Mouse (Mus musculus) left cerebral cortex, postnatal 4 days (tissue): Measurements from ENCODE around the gene Lurap1. TPM values are rescaled to one million over a fixed set of nuclear protein-coding genes. Genes with fewer than 3 reads are reported as not detected.
A peak's percentile ranks its signal among the peaks of the same experiment; 100 is the strongest.

ENCODE experiments used
- DNase-seq: peaks from one replicate; pipeline ENCODE4 v3.0.0-alpha.2; 2022
- intact Hi-C: fragments of 180-260 bp; cut with DNase I; formaldehyde crosslinking; loops from one replicate; pipeline ENCODE4 v1.15.1; 2025
- total RNA-seq, 2 experiments: library from RNA; stranded (reverse); gene quantifications; 2 replicates each; pipeline ENCODE4 v1.2.3; 2021

Lurap1 gene
- 10 to 100 TPM; 18.5 to 21.1 TPM for total RNA-seq

DNA sequence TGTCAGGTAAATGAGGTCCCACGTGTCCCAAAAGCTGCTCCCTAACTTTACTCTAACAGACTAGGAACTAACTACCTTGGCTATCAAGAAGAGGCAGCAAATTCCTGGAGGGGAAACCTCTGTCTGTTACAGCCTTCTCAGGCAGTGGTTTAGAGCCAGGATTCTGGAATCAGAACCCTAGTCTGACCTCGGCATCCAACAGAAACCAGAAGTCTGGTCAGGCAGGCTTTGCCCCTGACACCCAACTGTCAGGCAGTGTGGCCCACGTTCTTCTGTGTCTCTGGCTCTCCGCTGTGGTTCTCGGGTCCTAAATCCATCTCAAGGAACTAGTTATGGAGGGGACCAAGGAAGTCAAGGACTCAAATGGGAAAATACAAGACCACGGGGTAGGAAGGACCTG, at the start of gene Lurap1:
Gene Lurap1 (minus strand): TSS at position 101 of the 400 bp plus-strand sequence.
- no peak for DNase-seq
- intact Hi-C loops = no loop called here

DNA sequence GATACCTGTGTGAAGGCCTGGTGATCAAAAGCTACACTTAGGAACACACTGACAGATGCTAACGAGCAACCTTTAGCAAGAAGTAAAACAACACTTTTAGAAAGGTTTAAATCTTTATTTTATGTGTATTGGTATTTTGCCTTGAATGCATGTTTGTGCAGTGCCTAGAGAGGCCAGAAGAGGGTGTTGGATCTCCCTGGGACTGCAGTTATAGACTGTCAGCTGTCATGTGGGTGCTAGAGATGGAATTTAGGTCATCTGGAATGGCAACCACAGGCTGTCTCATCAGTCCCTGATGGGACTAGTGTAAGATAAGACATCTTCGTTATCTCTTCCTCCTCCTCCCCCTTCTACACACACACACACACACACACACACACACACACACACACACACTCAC, 47.3 kb upstream of the Lurap1 start:
- intact Hi-C loops = no loop called here
- no peak for DNase-seq

DNA sequence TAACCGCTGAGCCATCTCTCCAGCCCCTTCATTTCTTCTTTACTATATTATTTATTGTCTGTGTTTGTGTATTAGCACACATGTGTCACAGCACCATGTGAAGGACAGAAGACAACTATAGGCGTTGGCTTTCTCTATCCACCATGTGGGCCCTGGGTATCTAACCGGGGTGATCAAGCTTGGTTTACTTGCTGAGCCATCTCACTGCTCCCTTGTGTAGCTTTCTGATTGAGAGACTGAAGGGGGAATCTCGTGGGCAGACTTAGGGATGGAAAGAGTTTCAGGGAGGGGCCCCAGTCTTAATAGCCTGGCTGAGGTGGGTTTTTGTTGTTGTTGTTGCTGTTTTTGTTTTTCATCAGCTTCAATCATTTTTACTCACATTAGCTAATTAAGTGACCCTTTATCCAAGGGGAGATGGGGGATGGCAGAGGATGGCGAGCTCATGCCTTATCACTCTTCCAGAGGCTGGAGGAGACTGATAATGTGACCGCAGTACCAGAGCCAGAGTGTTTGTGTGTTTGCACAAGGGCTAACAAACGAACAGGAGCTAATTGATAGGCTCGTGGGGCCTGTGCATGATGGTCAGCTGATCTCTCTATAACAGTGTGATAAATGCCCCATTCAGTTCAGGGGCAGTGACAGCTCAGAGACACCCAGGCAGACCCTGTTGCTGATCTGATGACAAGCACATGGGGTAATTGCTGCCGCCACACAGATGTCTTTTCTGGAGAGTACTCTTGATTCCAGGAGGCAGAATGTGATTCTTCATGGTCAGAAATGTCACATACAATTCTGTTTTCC, 42.6 kb upstream of the Lurap1 start:
- DNase-seq = no peak

DNA sequence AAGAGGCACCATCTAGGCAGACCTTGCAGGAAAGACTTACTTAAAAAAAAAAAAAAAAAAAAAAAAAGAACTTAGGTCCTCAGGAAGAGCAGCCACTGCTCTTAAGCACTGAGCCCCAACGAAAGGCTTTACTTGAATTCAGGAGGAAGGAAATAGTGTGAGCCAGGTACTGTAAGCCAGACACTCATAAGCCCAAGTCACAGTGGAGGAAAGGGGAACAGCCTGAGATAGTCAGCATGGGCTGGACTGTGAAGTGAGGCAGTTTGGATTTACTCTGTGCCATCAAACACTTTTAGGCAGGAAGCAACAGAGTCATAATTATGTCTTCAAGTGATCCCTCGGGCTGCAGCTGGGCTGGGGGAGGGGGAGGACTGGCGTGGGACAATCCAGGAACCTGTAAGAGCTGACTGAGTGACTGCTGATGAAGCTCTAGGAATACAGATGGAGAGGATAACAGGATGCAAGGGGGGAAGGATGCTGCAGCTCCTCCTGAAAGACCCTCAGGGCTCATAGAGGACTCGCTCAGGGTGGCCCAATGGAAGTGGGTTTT, 41.2 kb upstream of the Lurap1 start:
- intact Hi-C loops = no loop called here

More for the DNA sequence above, 42.6 kb upstream of the Lurap1 start:
- intact Hi-C loops = no loop called here

DNA sequence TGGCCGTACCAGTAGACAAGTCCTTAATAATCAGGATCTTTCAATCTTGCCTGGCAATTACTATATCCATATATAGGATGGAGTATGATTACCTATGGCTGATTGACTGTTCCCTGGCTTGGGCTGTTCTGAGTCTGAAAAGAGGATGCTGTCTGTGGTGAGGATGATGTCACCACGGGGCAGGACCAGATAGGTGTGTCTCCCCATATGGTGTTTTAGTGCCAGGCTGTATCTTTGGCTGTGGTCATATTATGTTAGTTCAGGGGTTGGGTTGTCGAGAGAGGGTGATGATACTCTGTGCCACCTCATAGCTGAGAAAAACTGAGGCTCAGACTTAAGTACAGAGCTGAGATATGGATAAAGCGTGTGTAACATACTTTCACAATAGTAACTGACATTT, 33.9 kb upstream of the Lurap1 start:
- intact Hi-C loops = no loop called here
- DNase-seq = no peak

More for the DNA sequence above, 41.2 kb upstream of the Lurap1 start:
- no peak for DNase-seq

DNA sequence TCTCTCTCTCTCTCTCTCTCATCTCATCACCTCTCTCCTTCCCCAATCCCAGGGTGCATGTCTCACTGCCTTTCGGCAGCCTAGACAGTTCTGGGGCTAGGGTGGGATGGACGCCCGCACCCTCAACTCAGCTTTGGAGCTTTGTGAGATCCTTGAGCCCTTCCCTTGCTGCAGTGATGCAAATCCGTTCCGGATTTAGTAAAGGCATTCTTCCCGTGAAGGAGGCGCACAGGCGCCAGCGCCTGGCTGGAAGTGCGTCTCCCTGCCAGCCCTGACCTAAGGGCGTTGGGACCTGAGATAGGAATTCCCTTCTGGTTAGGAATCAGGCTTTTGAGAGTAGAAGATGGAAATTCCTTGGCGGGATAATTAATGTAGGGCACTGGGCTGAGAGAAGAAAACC, 31.6 kb upstream of the Lurap1 start:
- no peak for DNase-seq
- intact Hi-C loops = no loop called here

DNA sequence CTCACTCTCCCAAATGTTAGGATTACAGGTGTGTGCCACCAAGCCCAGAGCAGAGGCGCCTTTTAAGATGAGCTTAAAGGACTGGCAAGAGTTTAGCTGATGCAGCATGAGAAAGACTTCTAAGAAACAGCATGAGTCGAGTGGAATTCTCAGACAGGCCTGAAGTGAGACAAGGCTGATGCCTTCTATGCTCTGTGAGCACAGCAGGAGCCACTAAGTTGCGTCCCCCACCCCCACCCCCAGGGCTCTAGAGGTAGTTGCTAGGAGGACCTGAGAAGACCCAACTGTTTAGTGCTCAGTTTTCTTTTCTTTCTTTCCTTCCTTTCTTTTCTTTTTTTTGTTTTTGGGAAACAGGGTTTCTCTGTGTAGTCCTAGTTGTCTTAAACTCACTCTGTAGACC, 30.9 kb upstream of the Lurap1 start:
- intact Hi-C loops = no loop called here
- DNase-seq = no peak

DNA sequence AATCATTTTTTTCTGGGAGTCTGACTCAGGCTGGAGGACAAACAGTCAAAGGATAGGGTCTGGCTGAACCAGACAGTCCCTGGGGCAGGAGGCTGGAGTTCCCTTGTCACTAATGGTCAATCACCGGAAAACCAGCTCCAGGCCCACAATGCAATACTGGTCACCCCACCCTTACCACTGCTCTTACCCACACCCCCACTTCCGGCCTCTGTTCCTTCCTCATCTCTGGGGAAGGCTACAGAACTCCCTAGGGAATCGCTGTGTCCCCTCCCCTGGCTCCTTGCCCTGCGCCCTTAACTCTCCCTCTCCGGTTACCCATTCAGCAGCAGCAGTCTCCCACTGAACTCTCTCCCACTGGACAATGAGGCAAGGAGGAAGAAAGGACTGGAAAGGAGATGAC, 26.0 kb upstream of the Lurap1 start:
- intact Hi-C loops = loop anchor here (10.0 kb wide), 1 partner anchor 108 kb away; no protein-coding TSS in a partner anchor
- peak; percentile 70 for DNase-seq

DNA sequence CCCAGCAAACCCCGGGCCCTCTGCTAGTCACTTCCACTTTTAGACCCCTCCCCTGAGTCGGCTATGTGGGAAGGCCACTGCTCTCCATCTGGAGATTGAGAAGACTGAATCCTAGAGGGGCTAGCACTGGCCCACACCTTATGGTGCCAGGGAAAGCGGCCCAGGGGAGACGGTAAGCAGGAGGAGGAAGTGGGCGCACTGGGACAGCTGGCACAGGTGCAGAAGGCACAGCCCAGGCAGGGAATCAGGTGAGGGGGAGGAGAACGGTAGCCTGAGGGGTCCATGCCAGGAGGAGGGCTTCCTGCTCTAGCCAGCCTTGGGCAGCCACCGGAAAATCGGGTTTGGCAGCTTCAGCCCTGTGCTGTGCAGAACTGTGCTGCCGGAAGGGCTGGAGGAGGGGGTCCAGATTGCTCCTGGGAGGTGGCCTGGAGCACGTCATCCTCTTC, 25.4 kb upstream of the Lurap1 start:
- peak; percentile 97 for DNase-seq
- intact Hi-C loops = loop anchor here (10.0 kb wide), 1 partner anchor 108 kb away; no protein-coding TSS in a partner anchor

DNA sequence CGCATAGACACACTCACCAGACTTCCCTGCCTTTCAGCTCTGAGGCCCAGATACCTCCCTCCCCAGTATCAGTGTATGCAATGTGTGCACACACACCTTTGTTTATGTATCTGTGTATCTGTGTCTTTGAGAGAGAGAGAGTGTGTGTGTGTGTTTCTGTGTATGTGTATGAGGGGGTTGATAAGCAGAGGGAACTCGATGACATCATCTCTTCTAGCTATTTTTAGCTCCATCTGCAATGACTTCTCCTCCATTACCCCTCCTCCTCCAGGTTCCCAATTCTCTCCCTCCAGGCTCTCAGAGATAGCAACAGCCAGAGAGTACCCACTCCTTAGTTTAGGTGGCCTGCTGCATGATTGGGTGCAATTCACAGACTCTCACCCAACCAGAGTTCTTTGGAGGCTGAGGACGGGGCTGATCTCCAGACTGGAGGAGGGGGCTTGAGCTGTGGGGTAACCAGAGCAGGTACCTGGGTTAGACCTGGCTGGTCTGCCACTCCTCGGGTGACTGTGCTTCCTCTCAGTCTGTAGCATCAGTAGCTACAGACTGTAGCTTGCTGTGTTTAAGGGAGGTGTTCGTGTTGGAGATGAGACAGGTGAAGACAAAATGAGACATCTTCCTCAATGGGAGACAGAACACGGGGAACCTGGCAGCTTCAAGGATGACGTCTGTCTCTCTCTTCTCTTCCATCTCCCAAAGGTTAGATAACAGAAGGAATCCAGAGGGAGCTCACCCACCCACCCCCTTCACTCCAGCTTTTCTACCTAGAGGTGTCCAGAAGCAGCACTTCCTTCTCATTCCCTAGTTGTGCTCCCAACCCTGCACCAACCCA, 24.8 kb upstream of the Lurap1 start:
- intact Hi-C loops = loop anchor here (10.0 kb wide), 1 partner anchor 109 kb away; no protein-coding TSS in a partner anchor
- peak; percentile 42 for DNase-seq

DNA sequence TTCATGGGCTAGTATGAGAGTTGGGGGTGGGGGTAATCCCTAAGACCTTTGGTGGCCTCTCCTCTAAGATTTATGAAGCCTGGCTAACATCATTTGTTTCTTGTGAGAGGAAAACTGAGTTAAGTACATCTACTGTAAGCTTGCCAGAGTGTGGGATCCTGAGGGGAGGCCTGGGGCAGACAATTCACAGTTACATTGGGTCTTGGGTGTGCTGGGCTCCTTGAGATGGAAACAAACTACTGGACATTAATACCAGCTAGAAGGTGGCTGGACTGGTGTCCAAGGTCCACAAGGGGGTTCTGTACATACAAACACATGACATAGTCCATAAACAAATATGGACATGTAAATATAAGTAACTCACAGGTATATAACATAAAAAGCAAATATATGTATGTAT, 24.0 kb upstream of the Lurap1 start:
- intact Hi-C loops = loop anchor here (10.0 kb wide), 1 partner anchor 110 kb away; no protein-coding TSS in a partner anchor

DNA sequence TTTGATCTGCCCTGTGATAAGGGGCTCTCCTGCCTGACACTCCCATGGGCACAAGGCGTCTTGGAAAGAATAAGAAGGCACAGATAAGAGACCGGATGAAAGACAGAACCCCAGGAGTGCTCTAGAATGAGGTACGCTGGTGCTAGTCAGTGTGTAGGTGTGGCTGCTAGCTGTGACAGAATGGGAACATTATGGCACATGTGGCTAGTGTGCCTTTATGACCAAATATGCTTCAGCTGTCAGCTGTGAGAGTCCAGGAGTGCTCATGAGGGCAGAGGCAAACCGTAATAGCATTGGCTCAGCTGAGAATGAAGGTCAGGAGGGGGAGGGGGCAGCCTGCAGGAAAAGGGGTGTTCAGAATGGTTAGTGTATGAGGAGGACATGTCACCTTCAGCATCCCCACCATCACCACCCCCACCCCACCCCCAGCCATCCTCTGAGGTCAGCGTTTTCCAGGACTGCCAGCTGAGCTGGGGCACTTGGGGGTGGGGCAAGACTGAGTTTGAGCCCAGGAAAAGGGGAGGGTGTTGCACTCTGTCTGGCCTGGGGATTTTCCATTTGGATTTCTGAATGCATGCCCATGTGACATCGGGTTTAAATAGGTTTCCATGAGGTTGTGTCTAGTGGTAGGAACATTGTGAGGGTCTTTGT, 23.5 kb upstream of the Lurap1 start:
- DNase-seq = no peak
- intact Hi-C loops = loop anchor here (10.0 kb wide), 1 partner anchor 110 kb away; no protein-coding TSS in a partner anchor

More for the DNA sequence above, 24.0 kb upstream of the Lurap1 start:
- no peak for DNase-seq

DNA sequence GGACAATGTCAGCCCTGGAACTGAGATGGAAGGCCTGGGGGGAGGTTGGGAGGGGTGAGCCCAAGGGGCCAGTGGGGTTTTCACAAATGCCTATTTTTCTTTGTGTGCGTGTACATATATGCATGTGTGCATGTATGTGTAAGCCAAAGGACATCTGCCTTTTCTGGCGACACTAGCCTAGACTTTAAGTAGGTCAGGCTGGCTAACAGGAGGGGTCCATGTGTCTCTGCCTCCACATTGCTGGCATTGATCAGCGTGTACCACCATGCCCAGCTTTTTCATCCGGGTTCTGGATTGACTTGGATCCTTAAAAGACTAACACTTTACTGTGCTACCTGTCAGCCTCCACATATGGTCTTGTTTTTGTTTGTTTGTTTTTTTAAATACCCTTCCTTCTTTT, 22.6 kb upstream of the Lurap1 start:
- DNase-seq = no peak
- intact Hi-C loops = loop anchor here (10.0 kb wide), 1 partner anchor 111 kb away; no protein-coding TSS in a partner anchor

DNA sequence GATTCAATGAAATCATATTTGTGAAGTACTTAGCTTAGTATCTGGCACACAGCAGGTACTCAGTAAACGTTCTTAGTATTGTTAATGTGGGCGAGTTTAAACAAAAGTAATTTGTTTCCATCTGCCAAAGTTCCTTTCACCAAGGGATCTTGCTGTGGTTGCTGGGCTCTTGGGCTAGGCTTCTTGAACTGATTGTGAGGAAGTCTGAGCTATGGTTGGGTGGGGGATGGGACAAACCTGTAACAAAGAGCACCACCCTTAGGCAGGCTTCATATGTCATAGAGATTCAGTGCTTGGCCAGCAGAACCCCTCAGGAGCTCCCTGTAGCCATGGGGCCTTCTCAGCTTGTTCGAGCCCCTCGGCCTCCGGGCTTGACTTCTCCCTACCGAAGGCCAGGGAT, 21.9 kb upstream of the Lurap1 start, which contains the start of the genes 1700042G07Rik and Gm49337:
Gene 1700042G07Rik (plus strand): TSS at position 301 of the 400 bp plus-strand sequence.
Gene Gm49337 (plus strand): TSS at position 313 of the 400 bp plus-strand sequence.
- DNase-seq = no peak
- intact Hi-C loops = loop anchor here (10.0 kb wide), 1 partner anchor 112 kb away; no protein-coding TSS in a partner anchor

DNA sequence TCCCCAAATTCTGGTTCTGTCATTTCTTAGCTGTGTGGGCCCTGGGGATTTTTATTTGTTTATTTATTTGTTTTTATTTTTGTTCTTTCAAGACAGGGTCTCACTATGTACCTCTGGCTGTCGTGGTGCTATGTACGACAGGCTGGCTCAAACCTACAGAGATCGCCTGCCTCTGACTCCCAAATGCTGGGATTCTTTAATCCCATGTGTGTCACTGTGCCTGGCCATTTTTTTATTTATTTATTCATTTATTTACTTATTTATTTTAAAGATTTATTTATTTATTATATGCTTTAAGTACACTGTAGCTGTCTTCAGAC, 18.2 kb upstream of the Lurap1 start:
- no peak for DNase-seq
- intact Hi-C loops = no loop called here

DNA sequence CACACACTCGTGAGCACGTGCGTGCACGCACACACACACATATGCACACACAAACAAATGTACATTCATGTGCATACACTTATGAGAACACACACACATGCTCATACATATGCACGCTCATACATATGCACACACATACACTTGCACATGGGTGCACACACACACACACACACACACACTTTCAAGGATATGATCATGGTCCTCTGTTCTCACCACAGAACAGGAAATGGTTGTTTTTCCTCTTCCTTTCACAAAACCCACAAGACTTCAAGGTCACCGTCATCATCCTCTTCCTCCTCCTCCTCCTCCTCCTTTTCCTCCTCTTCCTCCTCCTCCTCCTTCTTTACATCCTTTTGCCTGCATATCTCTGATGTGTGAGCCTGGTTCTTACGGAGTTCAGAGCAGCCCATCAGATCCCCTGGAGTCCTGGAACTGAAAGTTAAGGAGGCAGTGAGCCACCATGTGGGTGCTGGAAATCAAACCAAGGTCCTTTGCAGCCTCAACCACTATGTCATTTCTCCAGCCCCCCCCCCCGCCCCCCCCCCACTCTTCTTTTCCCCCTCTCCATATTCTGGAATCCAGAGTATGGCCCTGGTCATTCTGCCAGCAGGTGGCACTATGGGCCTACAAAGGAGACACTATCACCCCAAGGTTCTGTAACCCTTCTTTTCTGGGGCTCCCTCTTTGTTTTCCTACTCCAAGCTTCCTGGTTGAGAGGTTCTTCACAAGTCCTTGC, 17.6 kb upstream of the Lurap1 start:
- intact Hi-C loops = no loop called here
- DNase-seq = peak; percentile 85

DNA sequence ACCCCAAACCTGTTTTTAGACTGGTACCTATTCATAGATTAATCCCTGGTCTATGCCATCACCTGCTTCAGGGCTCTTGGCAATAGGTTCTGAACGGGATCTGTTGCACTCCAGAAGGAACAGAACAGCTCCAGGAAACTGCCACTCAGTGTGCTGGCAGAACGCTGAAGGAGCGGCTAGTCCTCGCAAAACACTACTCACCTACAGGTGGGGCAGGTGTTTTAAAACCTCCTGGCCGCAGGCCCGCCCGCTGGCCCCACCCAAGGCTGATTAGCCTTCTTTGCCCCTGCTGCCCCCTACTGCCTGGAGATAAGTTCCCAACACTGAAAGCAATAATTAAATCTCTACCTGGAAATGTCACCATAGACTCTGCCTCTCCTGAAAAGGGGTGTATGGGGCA, 16.3 kb upstream of the Lurap1 start, which contains the start of gene Tspan1:
Gene Tspan1 (minus strand): TSS at position 198 of the 400 bp plus-strand sequence.
- DNase-seq = no peak
- intact Hi-C loops = no loop called here

DNA sequence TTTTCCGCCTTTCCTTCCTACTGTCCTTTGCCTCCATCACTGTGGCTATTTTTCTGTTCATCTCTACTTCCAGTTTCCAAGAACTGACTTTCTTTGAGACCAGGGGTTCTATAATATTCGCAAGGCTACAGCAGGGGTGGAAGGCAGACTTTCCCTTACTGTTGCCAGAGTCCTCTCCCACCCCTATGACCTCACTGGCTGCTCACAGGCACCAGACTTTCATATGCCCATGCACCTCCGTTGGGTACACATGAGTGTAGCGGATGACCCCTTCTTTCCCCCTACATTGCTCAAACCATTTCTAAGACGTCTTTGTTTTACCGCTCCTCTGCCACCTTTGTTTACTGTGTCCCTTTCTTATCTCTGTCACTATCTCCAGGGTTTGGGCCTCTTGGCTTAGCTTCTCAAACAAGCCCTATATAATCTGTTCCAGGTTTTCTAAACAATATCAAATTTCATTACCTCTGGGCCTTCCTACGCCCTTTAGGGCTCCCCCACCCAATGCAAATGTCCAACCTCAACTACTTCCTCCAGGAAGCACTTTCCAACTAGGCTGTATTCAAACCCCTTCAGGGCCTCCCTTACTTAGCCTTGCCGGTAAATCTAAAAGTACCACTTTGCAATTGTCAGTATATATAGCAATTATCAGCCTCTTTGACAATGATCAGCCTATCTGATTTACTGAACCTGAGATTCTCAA, 14.7 kb upstream of the Lurap1 start:
- DNase-seq = no peak
- intact Hi-C loops = no loop called here
